Mouse (Mus musculus): ENCODE data around the gene Cfap61.
A peak's percentile ranks its signal among the peaks of the same experiment; 100 is the strongest.
"Not testable (repeated sequence)": the region's sequence is repeated elsewhere in the genome, so short reads cannot be mapped to it uniquely, and the experiment has no call there.

Gene Cfap61

DNA sequence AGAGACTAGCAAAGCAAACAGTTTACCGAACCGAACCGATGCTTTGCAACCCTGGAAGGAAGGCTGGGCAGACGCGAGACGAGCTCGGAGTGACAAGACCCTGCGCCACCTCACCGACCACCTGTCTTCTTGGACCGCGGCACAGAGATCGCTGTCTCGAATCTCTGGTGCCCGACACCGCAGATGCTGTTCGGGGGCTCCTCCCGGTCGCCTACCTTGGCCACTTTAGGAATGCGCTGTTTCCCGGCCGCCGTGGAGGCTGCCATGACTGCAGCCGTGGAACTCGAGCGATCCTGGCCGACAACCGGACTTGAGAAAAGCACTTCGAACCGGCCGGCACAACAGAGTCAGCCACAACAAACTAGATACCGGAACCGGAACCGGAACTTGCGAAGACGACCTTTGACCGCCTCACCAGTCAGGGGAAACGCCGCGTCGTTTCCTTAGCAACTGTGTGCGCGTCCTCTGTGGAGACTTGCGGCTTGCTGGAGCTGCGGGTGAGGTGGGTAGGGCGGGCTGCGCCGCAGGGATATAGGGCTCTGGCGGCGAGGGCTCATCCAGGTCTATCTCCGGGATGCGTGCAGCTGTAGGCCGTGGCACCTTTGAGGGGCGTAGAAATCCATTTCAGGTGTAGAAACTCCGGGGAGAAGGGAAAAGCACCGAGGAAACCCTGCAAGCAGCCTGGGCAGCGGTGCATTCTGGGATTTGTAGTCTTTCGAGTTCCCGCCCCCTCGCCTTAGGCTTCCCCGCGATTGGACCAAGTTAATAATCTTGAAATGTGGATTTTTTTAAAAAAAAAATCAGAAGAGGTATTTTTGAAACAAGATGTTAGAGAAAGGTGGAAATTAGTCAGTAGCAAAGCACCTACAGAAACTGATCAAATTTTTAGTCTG is at the start of gene Cfap61, which contains the start of gene Crnkl1:
TSS of gene Cfap61 (plus strand) at position 446 of the 893 bp plus-strand sequence.
TSS of gene Crnkl1 (minus strand) at position 676 of the 893 bp plus-strand sequence.
- DNase-seq (ENCODE audit: low spot score), result peak; percentile 83

DNA sequence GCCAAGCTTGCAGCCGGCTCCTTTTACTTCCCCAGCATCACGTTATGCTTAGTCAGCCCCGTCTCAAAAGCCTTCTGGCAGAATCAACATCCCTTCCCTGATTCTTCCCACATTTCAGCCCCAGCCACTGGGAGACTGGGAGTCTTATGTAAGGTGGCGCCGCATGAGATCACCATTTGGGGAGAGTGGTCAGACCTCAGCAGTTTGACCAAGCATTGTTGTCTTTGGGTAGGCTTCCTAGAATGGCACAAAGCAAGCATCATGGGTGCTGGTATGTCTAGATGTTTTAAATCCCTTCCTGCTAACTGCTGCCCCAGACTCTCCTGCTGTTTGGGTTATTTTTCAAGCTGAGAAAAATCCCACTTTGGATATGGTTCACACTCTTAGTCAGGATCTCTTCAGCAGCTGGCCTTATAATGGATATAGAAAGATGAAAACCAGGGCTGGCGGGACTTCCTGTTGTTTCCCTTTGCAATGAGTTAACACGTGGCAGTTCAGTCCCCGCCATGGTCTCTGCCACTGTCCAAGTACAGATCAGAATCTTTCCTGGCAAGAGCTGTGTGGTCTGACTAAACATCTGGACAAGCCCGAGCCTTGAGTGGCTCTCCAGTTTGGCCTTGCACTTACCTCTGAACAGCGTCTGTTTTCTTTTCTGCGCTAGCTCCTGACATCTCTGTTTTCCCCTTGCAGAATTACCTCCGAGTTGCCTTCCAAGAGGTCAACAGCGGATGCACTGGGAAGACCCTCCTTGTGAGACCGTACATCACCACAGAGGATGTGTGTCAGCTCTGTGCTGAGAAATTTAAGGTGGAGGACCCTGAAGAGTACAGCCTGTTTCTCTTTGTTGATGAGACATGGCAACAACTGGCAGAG is 49.4 kb upstream of the Cfap61 start:
- no peak for DNase-seq (ENCODE audit: low spot score)

- peak; percentile 56 for DNase-seq (ENCODE audit: low spot score)
These were observed 46.4 kb upstream of the Cfap61 start for GRCm38 (mm10) chr2:145887937-145888765.

DNA sequence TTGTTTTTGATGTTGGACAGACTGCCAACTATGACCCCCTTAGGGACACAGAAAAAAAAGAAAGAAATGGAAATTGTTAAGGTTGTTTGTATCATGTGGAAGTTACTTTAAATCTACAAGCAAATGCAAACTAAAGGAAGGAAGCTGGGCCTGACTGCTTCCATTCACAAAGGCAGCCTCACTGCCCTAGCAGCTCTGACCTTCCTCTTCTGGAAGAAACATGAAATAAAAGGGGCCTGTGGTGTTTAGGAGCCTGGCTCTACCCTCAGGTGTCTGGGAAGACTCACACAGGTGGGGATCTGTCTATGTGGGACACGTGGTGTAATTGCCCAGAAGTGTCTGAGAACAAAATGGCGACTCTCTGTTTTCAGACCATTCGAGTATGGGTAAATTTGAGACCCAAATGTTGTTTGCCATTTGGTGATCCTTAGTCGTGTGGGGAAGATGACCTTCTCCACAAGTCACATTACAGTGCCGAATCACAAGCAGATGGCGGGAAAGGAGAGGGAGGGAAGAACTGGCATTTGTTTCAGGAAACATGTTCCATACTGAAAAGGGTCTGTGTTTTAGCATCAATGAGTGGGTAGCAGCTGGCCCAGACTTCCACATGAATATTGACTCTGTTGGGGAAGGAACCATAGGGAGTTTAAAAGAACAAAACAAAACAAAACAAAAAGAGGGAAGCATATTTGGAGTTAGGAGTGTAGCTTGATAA is 45.7 kb upstream of the Cfap61 start:
- DNase-seq (ENCODE audit: low spot score), result no peak

- DNase-seq (ENCODE audit: low spot score), result no peak
These were observed 44.0 kb upstream of the Cfap61 start for GRCm38 (mm10) chr2:145890571-145890970.

DNA sequence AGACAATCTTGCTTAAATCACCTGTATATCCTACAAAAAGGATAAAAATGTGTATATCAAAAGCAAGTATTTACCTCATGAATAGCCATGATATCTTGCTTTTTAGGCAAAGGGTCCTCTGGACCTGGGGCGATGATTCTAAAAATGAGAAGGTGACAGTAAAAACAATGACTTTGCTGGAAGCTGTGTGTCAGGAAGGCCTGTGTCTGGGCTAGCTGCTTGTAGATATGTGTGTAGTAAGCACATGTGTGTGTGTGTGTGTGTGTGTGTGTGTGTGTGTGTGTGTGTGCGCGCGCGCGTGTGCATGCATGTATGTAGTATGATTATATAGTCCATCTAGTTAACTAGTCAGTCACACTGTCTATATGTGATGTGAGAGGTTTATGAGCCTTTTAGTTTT is 40.8 kb upstream of the Cfap61 start:
- no peak for DNase-seq (ENCODE audit: low spot score)

DNA sequence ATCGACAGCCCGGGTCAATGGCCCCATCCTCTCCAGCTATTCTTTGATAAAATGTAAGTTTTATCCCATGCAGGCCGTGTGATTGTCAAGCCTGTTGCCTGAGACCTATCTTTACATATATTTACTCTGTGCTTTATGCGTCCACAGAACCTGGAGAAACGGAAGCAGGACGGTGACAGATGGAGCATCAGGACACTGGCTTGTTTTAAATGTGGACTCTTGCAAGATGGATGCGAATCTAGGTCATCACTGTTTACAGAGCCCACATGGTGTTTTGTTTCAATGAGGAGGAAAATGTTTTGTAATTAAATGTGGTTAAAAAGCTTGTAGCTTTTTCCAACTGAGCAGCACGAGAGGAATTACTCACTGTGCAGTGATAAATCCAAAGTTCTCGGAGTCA is 36.5 kb upstream of the Cfap61 start:
- no peak for DNase-seq (ENCODE audit: low spot score)

- DNase-seq (ENCODE audit: low spot score), result not testable (repeated sequence)
These were observed 34.3 kb upstream of the Cfap61 start for GRCm38 (mm10) chr2:145900318-145900717.

DNA sequence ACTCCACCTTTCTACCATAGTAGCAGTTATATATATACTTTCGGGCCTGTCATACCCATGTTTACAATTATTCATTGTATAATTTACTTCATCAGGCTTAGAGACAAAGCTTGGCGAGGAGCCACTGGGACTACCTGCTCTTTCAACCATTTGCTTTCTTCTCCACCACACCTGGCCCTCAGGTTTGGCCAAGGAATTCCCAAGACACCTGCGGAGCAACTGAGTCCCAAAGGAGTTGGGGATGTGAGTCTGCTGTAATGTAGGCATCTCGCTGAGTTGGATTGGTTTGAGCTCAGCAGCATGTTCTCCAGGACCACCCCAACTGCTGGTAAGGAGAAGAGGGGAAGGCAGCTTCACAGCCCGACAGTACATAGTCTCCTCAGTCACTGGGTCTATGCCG is 32.7 kb upstream of the Cfap61 start, which contains the start of gene Naa20:
TSS of gene Naa20 (plus strand) at position 239 of the 400 bp plus-strand sequence.
- DNase-seq (ENCODE audit: low spot score), result no peak

DNA sequence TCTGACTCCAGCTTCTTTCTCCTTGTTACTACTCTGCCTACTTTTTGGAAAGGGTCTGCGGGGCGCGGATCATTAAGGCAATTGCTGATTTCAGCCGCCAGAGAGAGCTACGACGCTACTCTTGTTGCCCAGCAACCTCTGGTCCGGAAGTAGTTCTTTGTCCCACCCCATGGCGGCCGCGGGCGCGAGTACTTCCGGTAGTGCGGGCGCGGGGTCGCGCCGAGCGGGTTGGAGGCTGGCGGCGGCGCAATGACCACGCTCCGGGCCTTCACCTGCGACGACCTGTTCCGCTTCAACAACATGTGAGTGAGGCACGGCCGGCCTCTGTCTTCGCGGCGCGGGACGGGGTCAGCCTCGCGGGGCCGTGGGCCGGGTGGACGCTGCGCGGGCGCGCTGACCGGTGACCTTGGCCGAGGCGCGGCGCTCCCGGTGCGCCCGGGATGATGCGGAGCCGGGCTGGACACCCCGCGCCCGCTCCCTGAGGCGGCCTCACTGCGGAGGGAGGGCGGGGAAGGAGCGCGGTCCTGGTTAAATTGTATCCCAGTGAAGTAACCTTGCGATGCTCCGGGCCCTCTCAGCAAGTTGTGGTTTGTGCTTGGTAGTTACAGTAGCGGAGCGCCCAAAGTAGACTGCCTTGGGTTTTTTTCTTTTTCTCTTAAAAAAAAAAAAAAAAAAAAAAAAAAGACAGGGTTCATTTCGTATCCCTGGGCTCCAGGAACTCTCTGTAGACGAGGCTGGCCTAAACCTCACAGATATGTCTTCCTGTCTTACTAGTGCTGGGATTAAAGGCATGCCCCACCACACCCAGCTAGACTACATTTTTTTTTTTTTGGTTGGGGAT is 31.3 kb upstream of the Cfap61 start:
- peak; percentile 88 for DNase-seq (ENCODE audit: low spot score)

DNA sequence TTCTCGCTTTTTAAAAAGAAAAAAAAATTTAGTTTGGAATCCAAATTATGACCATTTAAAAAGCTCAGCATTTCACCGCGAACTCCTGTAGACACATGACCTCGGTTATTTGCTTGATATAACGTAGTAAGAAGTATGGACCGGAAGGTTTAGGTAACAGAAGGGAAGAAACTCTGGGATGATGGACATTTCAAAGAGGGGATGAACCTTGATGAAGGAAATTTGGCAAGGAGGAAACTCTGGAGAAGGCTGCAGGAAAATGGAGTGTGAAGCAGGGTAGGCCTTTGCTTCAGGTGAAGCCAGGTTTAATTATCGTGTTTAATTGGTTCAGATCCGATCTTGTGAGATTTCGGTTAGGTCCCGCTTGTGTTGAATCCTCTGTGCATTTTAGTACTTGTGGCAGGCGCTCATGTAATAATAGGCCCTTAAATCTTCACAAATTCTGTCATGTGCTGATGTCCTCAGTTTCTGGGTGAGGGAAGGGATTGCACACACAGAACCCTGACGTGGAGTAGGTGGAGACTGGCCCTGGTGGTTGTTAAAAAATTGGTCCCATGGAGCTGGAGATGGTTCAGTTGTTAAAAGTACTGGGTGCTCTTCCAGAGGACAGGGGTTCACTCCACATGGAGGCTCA is 30.5 kb upstream of the Cfap61 start:
- DNase-seq (ENCODE audit: low spot score), result no peak

DNA sequence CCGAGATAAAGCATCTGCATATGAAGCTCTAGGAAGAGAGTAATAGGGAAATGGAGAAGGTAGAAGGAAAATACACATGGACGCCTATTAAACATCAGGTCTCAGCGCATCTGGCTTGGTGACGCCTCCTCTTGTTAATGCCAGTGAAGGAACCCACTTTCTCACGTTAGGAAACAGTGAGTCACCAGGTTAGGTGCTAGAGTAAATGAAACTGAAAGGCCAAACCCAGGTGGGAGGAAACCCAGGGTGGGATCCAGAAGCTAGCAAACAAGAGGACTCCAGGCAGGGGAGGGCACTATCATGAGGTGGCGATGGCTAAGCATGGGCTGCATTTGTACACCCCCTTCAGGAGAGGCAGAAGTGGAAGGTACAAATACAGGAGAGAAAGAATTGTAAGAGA is 29.4 kb upstream of the Cfap61 start:
- DNase-seq (ENCODE audit: low spot score), result no peak

DNA sequence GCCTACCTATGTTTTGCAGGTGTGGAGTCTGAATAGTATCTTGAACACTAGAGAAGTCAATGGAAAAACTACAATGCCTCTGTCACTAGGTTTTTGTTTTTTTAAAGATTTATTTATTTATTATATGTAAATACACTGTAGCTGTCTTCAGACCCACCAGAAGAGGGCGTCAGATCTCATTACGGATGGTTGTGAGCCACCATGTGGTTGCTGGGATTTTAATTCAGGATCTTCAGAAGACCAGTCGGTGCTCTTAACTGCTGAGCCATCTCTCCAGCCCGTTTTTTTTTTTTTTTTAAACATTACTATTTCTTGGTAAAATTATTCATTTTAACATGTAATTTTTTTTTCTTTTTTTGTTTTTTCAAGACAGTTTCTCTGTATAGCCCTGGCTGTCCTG is 28.7 kb upstream of the Cfap61 start:
- DNase-seq (ENCODE audit: low spot score), result not testable (repeated sequence)

DNA sequence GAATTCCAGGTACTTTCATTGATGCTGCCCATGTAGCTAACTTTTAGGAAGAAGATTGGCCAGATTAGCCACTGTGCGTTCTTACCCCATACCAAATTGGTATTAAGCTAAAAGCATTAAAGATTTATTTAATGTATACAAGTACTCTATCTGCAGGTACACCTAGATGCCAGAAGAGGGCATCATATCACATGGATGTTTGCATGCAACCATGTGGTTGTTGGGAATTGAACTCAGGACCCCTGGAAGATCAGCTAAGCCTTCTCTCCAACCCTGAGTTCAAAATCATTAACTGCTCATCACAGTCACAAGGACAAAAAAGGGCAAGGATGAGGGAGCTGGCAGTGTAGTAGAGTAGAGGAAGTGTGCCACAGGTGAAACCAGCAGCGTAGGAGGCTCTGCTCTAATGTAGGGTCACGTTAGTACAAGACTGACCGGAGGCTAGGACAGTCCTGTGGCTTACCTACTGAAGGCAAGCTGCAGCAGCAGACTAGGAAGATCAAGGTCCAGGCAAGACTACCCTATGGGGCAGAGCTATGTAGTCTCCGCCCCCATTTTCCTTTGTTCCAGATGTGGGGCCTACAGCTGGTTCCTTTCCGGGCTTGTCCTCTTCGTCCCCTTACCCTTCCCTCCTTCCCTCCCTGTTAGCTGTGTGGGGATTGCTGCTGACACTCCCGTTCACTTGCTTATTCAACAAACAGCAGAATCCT is 13.5 kb upstream of the Cfap61 start:
- DNase-seq (ENCODE audit: low spot score), result no peak

- DNase-seq (ENCODE audit: low spot score), result no peak
These were observed 2.4 kb downstream of the Cfap61 start for GRCm38 (mm10) chr2:145936975-145937374.

- DNase-seq (ENCODE audit: low spot score), result no peak
These were observed 6.8 kb downstream of the Cfap61 start for GRCm38 (mm10) chr2:145941403-145941802.

GRCm38 (mm10) chr2:145944286-145944685 is 9.7 kb downstream of the Cfap61 start:
- no peak for DNase-seq (ENCODE audit: low spot score)

GRCm38 (mm10) chr2:145948402-145948954 is 13.9 kb downstream of the Cfap61 start:
- DNase-seq (ENCODE audit: low spot score), result no peak

Data from ovary, postnatal 14 days (tissue).